Mouse (Mus musculus): Measurements from ENCODE around the gene Nubp2. TPM values are rescaled to one million over a fixed set of nuclear protein-coding genes. Genes with fewer than 3 reads are reported as not detected.

The Nubp2 gene
- polyA plus RNA-seq, 1 experiment: 96.1 TPM

DNA sequence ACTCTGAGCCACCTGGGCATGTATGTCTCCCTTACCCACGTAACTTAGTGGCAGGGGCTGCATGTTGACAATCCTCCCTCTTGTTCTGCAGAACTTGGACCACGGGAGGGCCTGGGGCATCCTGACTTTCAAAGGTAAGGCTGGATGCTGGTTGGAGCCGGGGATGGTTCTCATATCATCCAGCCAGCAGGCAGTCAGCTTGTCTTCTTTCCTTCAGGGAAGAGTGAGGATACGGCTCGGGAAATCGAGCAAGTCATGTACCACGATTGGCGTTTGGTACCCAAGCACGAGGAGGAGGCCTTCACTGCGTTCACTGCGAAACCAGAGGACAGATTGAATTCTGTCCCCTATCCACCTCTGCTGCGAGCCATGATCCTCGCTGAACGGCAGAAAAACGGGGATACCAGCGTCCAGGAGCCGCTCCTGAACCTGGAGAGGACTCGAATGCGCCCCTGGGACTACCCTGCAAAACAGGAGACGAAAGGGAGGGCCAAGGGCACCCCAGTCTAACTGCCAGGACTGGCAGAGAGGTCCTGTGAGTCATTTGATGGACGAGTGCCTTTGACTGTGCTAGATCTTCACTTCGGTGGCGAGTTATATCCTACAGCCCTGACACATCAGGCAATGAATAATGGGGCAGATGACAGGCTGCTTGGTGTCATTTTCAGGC lies 9.6 kb upstream of the Nubp2 start:
- WGBS: 5% methylated on average over 23 of the region's 23 CpGs
- no peak for TF ChIP-seq CTCF (IDR thresholded peaks at IDR 0.05; ENCODE audit: borderline replicate concordance, control insufficient read depth, extremely low read depth, insufficient read depth, low read length, poor library complexity)
- Histone ChIP-seq H3K27ac (ENCODE audit: control insufficient read depth, insufficient read depth, low read length) (peak overlapping the region; percentile 67), H3K36me3 (ENCODE audit: control insufficient read depth, insufficient read depth, low read length) (peaks cover 28% of the 10 kb centered on the region), H3K4me1 (replicated peaks; ENCODE audit: control insufficient read depth, insufficient read depth, low read length) (peaks cover 26% of the 10 kb centered on the region), H3K27me3 (ENCODE audit: control insufficient read depth, insufficient read depth, low read length) (no peaks in the 10 kb centered on the region), H3K4me3 (ENCODE audit: control insufficient read depth, insufficient read depth, low read length) (peak overlapping the region; percentile 71)
- DNase-seq: no peak

GRCm38 (mm10) chr17:24894995-24895547 lies 8.9 kb upstream of the Nubp2 start, which contains the start of the genes Eme2 and Mrps34:
TSS of gene Eme2 (minus strand) at chr17:24895087.
TSS of gene Mrps34 (plus strand) at chr17:24895116.
- H3K27ac ChIP-seq (ENCODE audit: control insufficient read depth, insufficient read depth, low read length): peak within 1 kb of the TSS; percentile 67
- H3K4me1 ChIP-seq (replicated peaks; ENCODE audit: control insufficient read depth, insufficient read depth, low read length): peaks cover 26% of the 10 kb centered on the region
- peak within 1 kb of the TSS; percentile 71 for H3K4me3 ChIP-seq (ENCODE audit: control insufficient read depth, insufficient read depth, low read length)
- H3K27me3 ChIP-seq (ENCODE audit: control insufficient read depth, insufficient read depth, low read length): no peaks in the 10 kb centered on the region
- peaks cover 26% of the 10 kb centered on the region for H3K36me3 ChIP-seq (ENCODE audit: control insufficient read depth, insufficient read depth, low read length)
- TF ChIP-seq POLR2A (IDR thresholded peaks at IDR 0.05; ENCODE audit: control insufficient read depth, extremely low read depth, insufficient read depth, low read length, poor library complexity) (0 out of 2 replicates have a peak, but pooled peaks have one; percentile 36), CTCF (IDR thresholded peaks at IDR 0.05; ENCODE audit: borderline replicate concordance, control insufficient read depth, extremely low read depth, insufficient read depth, low read length, poor library complexity) (0 out of 2 replicates have a peak, but pooled peaks have one; percentile 22)
- DNase-seq: peak; percentile 71
- WGBS: under 1% methylated on average over 62 of the region's 62 CpGs

- Histone ChIP-seq H3K27me3 (ENCODE audit: control insufficient read depth, insufficient read depth, low read length) (no peaks in the 10 kb centered on the region), H3K4me1 (replicated peaks; ENCODE audit: control insufficient read depth, insufficient read depth, low read length) (peaks cover 26% of the 10 kb centered on the region), H3K36me3 (ENCODE audit: control insufficient read depth, insufficient read depth, low read length) (peaks cover 20% of the 10 kb centered on the region), H3K27ac (ENCODE audit: control insufficient read depth, insufficient read depth, low read length) (peak overlapping the region; percentile 67), H3K4me3 (ENCODE audit: control insufficient read depth, insufficient read depth, low read length) (peak overlapping the region; percentile 71)
- no peak for TF ChIP-seq CTCF (IDR thresholded peaks at IDR 0.05; ENCODE audit: borderline replicate concordance, control insufficient read depth, extremely low read depth, insufficient read depth, low read length, poor library complexity)
- no peak for TF ChIP-seq POLR2A (IDR thresholded peaks at IDR 0.05; ENCODE audit: control insufficient read depth, extremely low read depth, insufficient read depth, low read length, poor library complexity)
- 14% methylated on average over 31 of the region's 31 CpGs for WGBS
- DNase-seq: no peak
These were observed 8.2 kb upstream of the Nubp2 start for GRCm38 (mm10) chr17:24894061-24894994.

DNA sequence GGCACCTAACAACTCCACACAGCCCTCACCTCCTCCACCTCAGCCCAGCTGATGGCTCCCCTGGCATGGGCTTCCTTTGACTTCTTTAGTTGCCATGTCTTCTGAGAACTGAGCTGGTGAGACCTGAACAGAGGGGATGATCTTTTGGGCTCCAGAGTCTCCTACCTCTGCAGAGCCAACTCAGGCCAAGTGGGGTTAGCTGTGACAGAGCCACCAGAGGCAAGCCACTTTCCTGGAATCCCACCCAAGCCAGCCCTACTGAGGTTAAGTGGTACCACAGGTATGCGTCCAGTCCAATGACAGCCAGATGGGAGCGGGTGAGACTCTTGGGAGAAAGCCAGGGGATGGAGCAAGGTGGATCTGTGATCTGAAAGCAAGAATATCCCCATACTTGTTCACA lies 7.1 kb upstream of the Nubp2 start:
- H3K4me3 ChIP-seq (ENCODE audit: control insufficient read depth, insufficient read depth, low read length): no peak overlapping the region
- H3K27ac ChIP-seq (ENCODE audit: control insufficient read depth, insufficient read depth, low read length): no peak overlapping the region
- peaks cover 26% of the 10 kb centered on the region for H3K4me1 ChIP-seq (replicated peaks; ENCODE audit: control insufficient read depth, insufficient read depth, low read length)
- no peak for TF ChIP-seq POLR2A (IDR thresholded peaks at IDR 0.05; ENCODE audit: control insufficient read depth, extremely low read depth, insufficient read depth, low read length, poor library complexity)
- TF ChIP-seq CTCF (IDR thresholded peaks at IDR 0.05; ENCODE audit: borderline replicate concordance, control insufficient read depth, extremely low read depth, insufficient read depth, low read length, poor library complexity): no peak
- 96% methylated on average over 2 of the region's 2 CpGs for whole genome bisulfite sequencing
- DNase-seq: no peak
- H3K27me3 ChIP-seq (ENCODE audit: control insufficient read depth, insufficient read depth, low read length): no peaks in the 10 kb centered on the region
- H3K36me3 ChIP-seq (ENCODE audit: control insufficient read depth, insufficient read depth, low read length): peaks cover 22% of the 10 kb centered on the region

GRCm38 (mm10) chr17:24892785-24893184 lies 6.6 kb upstream of the Nubp2 start:
- no peak overlapping the region for H3K4me3 ChIP-seq (ENCODE audit: control insufficient read depth, insufficient read depth, low read length)
- TF ChIP-seq CTCF (IDR thresholded peaks at IDR 0.05; ENCODE audit: borderline replicate concordance, control insufficient read depth, extremely low read depth, insufficient read depth, low read length, poor library complexity): no peak
- no peak for TF ChIP-seq POLR2A (IDR thresholded peaks at IDR 0.05; ENCODE audit: control insufficient read depth, extremely low read depth, insufficient read depth, low read length, poor library complexity)
- H3K36me3 ChIP-seq (ENCODE audit: control insufficient read depth, insufficient read depth, low read length): peaks cover 22% of the 10 kb centered on the region
- no peaks in the 10 kb centered on the region for H3K27me3 ChIP-seq (ENCODE audit: control insufficient read depth, insufficient read depth, low read length)
- WGBS: 95% methylated on average over 12 of the region's 12 CpGs
- peaks cover 27% of the 10 kb centered on the region for H3K4me1 ChIP-seq (replicated peaks; ENCODE audit: control insufficient read depth, insufficient read depth, low read length)
- no peak overlapping the region for H3K27ac ChIP-seq (ENCODE audit: control insufficient read depth, insufficient read depth, low read length)
- no peak for DNase-seq

GRCm38 (mm10) chr17:24891321-24891720 lies 5.2 kb upstream of the Nubp2 start:
- Histone ChIP-seq H3K4me1 (replicated peaks; ENCODE audit: control insufficient read depth, insufficient read depth, low read length) (peaks cover 24% of the 10 kb centered on the region), H3K4me3 (ENCODE audit: control insufficient read depth, insufficient read depth, low read length) (no peak overlapping the region), H3K27ac (ENCODE audit: control insufficient read depth, insufficient read depth, low read length) (no peak overlapping the region), H3K27me3 (ENCODE audit: control insufficient read depth, insufficient read depth, low read length) (no peaks in the 10 kb centered on the region), H3K36me3 (ENCODE audit: control insufficient read depth, insufficient read depth, low read length) (peaks cover 22% of the 10 kb centered on the region)
- 94% methylated on average over 13 of the region's 13 CpGs for WGBS
- no peak for TF ChIP-seq CTCF (IDR thresholded peaks at IDR 0.05; ENCODE audit: borderline replicate concordance, control insufficient read depth, extremely low read depth, insufficient read depth, low read length, poor library complexity)
- no peak for TF ChIP-seq POLR2A (IDR thresholded peaks at IDR 0.05; ENCODE audit: control insufficient read depth, extremely low read depth, insufficient read depth, low read length, poor library complexity)
- DNase-seq: no peak

All from thymus, adult 2 months (tissue).